Mouse (Mus musculus): ENCODE data around the gene Orc2. TPM values are rescaled to one million over a fixed set of nuclear protein-coding genes. Genes with fewer than 3 reads are reported as not detected.

Gene Orc2
- 10 to 100 TPM; 12.7 to 16.1 TPM for total RNA-seq (2021)

DNA sequence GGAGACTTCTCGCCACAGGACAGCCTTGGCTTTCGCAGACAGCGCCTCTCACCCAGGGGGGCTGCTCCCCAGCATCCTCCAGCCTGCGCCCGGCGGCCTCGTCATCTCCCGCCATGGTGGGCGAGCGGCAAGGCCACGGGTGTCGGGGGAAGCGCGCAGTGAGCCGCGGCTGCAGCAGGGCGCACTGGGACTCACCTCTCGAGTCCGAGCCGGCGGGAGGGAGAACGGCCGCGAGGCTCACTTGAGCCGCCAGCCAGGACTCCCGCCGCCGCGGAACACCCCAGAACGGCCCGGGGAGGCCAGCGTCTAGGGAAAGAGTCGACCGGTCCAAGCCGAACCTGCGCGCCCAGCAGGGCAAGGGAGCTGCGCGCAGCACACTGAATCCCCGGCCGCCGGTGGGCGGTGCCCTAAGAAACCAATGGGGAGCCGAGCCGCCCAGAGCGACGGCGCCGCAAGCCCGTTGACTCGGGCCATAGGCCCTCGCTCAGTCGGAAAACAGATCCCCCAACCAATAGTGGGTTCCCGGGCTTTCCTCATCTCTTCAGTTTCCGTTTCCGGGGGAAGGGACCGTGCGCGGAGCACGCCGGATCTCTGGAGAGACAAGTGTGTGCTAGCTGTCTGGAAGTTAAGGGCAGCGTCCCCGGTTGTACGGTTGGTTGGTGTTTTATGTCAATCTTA lies at the start of gene Orc2:
TSS of gene Orc2 (minus strand) at position 533 of the 678 bp plus-strand sequence.
- DNase-seq, result peak; percentile 93 to 94
- intact Hi-C loops (cut with DNase I), result no loop called here

DNA sequence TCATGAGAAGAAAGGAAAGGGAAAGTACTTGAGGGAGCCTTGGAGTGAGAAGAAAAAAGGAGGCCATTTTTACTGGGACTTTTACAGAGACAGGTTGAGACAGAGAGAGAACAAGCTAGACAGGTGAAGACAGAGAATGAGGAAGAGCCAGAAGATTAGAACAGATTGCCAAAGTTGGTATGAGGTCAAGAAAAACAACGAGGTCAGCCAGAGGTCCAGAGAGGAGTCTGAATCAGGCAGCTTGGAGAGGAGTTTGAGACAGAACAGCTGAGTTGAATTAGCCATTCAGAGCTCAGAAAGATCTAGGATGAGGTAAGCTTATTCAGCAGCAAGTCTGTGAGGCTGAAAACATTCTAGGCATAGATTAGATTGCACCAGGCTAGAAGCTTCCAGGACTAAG lies 36.5 kb upstream of the Orc2 start:
- DNase-seq, result no peak
- intact Hi-C loops (cut with DNase I), result no loop called here

DNA sequence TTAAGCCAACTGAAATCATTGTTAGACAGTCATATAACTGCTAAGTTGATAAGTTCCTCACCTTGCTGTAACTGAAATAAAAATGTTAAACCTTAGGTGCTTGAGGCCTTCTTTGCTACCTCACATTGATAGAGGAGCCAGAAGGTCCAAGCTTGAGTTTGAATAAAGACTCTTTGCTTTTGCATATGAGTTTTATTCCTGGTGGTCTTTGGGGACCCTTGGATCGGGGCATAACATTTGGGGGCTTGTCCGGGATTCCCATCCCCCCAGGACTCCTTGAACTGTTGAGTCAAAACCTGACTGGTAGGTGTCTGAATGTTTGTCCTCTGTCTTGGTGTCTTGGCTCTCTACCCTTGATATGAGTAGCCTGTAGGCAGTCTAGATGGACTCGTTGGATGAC lies 2.3 kb upstream of the Orc2 start:
- DNase-seq, result peak in 1 of 2 experiments; percentile 10
- intact Hi-C loops (cut with DNase I), result no loop called here

DNA sequence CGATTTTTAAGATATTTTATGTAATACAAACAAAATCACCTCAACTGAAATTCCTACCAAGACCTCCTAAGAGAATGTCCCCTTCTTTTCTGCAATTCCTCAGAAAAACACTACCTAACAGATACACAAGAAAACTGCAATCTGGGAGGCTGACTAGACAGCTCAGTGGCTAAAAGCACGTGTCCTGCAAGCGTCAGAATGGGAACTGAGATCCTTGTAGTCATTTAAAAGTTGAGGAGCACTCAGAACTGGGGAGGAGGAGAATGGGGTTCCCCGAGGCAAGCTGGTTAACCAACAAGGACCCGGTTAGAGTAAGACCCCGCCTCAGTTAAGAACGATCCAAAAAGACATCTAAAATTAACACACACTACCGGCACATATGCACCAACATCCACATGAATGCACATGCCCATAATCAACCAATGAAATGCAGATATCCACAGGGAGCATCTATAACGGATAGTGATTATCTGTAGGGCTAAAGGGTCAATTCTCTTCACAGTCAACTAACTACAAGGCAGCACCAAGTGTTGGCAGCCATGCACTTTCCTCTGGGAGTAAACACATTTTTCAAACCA lies 1.0 kb downstream of the Orc2 start:
- DNase-seq, result no peak
- intact Hi-C loops (cut with DNase I), result no loop called here

DNA sequence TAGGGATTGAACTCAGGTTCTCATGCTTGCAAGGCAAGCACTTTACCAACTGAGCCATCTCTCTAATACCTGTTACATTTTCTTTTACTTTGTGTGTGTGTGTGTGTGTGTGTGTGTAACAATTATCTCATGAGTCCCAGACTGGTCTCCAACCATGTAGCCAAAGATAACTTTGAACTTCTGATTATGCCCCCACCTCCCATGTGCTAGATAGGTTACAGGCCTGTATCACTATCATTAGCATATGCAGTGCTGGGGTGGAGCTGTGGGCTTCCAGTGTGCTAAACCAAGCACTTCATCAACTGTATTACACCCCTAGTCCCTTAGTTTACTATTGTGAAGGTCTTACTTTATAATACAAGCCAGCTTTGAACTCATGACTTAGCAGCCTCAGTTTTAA lies 1.8 kb downstream of the Orc2 start:
- intact Hi-C loops (cut with DNase I), result no loop called here

DNA sequence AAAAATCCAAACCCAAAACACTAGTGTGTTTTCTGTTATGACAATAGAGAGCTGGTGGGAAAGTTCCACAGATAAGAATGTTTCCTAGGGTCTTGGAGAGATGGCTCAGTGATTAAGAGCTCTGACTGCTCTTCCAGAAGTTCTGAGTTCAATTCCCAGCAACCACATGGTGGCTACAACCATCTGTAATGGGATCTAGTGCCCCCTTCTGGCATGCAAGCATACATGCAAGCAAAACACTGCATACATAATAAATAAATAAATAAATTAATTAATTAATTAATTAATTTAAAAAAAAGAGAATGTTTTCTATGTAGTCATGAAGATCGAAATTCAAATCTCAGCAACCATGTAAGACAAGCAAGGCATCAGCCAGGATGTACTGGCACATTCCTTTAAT lies 6.2 kb downstream of the Orc2 start:
- DNase-seq, result no peak

More for the DNA sequence above, 1.8 kb downstream of the Orc2 start:
- no peak for DNase-seq

DNA sequence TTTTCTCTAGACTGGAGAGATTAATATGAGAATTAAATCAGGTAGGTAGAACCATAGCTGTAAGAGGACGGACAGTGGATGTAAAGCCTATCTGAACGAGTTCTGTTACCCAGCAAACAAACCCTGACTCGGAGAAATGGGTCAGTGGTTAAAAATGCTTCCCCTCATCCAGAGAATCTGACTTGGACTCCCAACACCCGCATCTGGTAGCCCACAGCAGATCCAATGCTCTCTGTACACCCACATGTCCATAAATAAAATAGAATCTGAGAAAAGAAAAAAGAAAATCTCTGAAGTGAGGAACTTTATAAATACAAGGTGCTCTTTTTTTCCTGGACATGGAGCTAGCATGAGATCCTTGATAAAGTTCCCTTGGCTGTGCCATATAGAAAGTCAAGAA lies 7.2 kb downstream of the Orc2 start:
- intact Hi-C loops (cut with DNase I), result no loop called here
- DNase-seq, result no peak

More for the DNA sequence above, 6.2 kb downstream of the Orc2 start:
- intact Hi-C loops (cut with DNase I), result no loop called here

DNA sequence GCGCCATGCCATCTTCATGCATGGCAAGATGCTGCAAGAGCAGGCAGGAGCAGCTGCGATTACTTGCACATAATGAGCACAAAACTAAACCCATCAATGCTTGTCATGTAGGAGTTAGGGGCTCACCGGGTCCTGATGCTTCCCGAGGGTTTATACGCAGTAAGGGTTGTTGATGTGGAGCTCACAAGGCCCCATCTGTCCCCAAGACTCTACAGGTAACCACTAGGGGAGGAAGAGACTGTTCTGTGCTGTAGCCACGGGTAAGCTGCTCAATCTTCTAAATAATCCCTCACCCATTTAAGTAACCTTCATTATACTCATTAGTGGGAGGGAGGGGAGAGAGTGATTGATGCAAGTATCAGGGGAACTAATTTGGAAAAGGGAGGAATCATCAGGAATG lies 9.3 kb downstream of the Orc2 start:
- intact Hi-C loops (cut with DNase I), result no loop called here
- no peak for DNase-seq

DNA sequence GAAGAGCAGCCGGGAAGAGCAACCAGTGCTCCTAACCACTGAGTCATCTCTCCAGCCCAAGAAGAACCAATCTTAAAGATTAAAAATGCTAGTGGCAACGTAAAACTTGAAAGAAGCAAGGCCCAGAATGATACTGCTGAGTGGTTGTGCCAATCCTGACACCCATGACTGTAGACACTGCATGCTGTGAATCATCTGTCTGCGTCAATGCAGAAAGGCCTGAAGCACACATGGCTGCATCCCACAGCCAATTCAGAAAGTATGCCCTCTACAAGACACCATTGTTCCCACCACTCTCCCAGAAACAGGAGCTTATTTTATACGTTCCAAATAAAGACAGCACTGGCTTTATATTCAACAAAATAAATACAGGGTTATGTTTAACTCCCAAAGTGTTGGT lies 22.3 kb downstream of the Orc2 start:
- intact Hi-C loops (cut with DNase I), result no loop called here
- DNase-seq, result no peak

DNA sequence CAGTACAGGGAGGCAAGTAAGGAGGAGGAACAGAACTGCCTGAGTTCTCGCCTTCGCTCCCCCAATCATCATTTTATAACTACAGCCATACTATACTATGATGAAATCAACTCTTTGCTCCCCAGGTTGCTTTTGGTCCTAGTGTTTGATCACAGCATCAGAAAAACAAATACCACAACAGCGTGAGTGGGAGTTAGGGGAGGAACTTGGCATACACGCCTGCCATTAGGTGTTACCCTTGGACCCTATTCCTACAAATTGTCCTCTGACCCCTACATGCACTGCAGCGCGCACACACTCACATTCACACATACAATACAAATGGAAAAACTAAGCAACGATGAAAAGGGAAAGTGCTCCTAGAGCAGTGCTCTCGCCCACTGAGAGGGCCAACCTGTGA lies 29.2 kb downstream of the Orc2 start:
- intact Hi-C loops (cut with DNase I), result no loop called here
- no peak for DNase-seq

DNA sequence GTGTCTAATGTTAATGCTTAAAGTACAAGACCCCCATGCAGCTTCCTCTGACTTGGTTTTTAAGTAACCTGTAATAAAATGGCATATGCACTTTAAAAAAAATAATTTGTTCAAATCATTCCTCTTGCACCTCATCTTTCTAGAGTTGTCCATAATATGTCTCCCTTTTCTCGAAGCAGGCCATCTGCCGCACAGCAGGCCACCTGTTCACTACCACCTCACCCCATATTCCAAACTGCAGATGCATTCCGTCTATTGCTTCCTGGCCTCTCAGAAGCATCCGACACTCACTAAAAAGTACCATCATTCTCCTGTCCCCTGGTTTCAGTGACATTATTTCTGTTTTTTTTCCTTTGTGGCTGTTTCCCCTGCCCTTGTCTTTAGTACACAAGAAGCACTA lies 39.3 kb downstream of the Orc2 start:
- no peak for DNase-seq
- intact Hi-C loops (cut with DNase I), result no loop called here

DNA sequence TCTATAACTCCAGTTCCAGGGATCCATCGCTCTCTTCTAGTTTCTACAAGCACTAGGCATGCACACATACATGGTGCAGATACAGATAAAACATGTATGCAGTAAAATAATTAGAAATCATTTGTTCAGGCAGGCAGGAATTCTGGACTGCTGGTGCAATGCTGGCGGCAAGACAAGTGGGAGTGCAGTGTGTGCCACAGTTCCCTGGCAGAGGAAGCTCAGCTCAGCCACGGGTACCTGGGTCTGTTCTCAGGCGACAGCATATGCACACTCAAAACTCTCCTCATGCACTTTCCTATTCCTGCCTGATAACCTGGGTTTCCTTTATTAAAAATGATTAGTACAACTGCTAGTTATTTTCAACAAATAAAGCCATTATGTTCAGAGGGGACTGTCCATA lies 39.9 kb downstream of the Orc2 start:
- intact Hi-C loops (cut with DNase I), result no loop called here
- DNase-seq, result no peak

DNA sequence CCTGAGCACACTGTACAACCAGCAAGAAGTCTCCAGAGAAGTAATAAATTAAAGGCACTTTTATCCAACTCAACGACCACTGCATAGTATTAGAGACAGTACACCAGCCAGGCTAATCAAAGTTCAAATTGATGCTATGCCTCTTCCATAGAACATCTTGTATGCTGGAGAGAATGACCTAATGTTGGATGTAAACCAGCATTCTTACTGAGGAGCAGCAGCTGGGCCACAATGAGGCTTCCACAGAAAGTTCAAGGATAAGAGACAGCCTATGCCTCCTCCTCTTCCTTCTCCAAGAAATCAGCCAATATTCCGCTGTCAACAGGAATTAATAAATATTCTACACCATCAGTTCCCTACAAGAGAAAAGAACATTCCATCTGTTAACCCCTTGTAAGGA lies 41.0 kb downstream of the Orc2 start:
- intact Hi-C loops (cut with DNase I), result no loop called here

DNA sequence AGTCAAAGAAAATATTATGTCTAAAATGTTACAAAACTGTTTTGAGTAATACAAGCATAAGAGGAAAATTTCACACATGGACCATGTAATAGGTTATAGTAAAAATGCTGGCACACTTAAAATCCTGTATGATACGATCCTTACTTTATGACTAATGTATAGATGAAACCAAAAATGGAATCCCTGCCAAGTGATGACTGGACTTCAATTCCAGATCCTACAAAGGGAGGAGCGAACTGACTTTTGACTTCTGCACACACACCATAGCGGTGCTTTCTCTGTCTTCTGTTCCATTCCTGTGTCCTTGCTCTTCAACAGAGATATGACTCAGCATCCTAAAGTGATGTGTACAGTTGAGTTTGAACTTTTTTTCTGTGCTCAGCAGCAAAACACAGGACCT lies 44.3 kb downstream of the Orc2 start:
- intact Hi-C loops (cut with DNase I), result no loop called here

More for the DNA sequence above, 41.0 kb downstream of the Orc2 start:
- peak in 1 of 2 experiments; percentile 23 for DNase-seq

DNA sequence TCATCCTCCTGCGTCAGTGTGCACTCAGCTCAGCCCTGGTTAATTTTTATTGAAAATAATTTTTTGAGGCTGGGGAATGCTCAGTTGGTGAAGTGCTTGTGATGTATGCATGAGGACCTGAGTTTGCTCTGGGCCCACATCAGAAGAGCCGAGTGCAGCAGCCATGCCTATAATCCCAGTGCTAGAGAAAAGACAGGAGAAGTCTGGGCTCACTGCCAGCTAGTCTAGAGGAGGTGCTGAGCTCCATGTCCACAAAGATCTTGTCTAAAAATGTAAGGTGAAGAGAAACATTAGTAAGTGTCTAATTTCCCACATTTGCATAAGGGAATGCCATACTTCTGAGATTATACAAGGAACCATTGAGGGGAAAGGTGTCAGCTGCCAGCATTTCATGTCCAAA lies 46.0 kb downstream of the Orc2 start:
- DNase-seq, result peak in 1 of 2 experiments; percentile 15
- intact Hi-C loops (cut with DNase I), result no loop called here

More for the DNA sequence above, 44.3 kb downstream of the Orc2 start:
- DNase-seq, result no peak

DNA sequence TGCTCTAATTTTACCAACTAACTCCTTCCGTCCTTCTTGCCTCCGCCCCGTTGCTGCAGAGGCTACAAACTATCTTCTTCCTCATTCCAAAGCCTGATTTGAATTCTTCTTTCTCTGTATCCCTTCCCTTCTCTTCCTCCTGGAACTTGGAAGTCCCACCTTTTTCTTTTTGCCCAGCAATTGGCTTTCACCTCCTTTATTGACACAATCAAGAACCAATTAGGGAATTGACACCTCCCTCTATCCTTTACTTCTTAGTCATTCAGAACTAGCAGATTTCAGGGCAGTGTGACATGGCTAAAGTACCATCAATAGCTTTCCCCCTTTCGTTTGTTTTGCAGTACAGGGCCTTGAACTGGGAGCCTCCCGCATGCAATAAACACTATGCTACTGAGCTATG lies 46.7 kb downstream of the Orc2 start:
- intact Hi-C loops (cut with DNase I), result no loop called here
- no peak for DNase-seq

DNA sequence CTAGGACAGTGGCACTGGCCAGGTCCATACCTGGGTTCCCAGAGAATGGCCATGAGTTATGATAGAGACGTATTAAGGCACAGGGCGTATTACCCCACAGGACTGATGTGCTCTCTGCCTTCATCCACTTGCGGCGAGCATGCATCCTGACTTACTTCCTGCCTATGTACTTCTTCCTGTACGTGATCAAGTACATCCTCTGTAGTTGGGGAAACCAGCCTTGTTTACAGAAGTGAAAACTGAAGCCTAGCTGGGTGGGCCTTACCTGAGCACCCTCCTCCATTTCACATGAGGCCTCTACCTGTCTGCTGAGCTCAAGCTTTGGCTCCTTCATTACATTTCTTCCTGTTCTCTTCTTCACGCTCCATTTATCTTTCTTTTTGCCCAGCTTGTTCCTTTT lies 50.6 kb downstream of the Orc2 start:
- DNase-seq, result no peak
- intact Hi-C loops (cut with DNase I), result no loop called here

DNA sequence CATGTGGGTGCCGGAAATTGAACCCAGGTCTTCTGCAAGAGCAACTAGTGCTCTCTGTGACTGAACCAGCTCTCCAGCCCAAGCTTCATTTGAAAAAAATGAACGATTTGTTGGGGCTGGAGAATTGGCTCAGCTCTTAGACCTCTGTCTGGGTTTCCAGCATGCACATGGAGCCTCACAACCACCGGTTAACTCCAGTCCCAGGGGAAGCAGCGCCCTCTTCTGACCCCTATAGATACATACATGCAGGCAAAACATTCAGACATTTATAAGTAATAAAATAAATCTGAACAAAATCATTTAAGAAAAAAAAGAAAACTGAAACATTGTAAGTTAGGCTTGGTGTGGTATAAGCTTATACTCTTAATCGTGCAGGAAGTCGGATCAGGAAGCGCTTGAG lies 56.5 kb downstream of the Orc2 start:
- no peak for DNase-seq
- intact Hi-C loops (cut with DNase I), result no loop called here

DNA sequence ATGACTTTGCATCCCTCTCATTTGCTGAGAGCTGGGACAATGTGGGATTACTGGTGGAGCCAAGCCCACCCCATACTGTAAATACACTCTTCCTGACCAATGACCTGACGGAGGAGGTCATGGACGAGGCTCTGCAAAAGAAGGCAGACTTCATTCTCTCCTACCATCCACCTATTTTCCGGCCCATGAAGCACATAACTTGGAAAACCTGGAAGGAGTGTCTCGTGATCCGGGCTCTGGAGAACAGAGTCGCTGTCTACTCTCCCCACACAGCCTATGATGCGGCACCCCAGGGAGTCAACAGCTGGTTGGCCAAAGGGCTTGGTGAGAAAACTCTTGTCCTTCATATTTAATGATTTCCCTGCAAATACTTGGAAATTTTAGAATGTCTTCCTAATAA lies 57.1 kb downstream of the Orc2 start:
- intact Hi-C loops (cut with DNase I), result no loop called here
- no peak for DNase-seq

DNA sequence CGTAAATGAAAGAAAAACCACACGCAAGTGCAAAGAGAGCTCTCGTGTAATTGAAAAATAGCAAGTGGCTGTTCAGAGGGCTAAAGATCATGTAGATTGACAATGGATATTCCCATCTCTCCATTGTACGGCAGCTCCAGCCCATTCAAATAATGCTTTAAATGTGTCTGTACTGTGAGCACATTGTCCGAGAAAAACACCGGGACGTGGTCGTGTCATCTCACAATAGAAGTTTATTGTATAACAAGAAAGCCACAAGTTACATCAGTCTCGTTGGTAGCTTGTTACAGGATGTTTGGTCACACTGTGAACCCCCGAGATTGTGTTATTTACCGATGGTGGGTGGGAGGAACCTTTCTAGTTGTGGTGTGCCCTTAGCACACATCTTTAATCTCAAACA lies 59.0 kb downstream of the Orc2 start:
- no peak for DNase-seq
- intact Hi-C loops (cut with DNase I), result no loop called here

DNA sequence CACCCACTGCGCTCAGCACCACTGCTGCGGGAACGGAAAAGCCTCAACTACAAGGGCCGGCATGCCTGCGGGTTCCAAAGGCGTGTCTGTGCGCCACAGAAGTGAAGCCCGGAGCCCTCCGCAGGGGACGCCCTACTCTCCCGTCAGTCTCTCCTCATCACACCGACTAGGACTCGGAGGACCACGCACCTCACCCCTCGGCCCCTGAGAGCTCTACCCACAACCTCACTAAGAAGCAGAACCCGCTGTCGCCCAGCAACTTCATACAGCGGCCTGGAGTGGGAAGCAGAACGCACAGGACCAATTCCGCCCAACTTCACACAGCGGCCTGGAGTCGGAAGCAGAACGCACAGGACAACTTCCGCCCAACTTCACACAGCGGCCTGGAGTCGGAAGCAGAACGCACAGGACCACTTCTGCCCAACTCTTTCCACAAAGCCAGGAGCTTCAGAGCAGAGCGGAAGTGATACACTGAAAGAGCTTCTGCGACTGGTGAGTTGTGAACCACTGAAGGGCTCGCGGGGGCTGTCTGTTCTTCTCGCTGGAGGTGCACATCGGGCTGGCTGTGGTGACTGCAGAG lies 59.7 kb downstream of the Orc2 start, which contains the start of the genes Nif3l1 and Ppil3:
TSS of gene Nif3l1 (plus strand) at position 9 of the 580 bp plus-strand sequence.
TSS of gene Ppil3 (minus strand) at position 344 of the 580 bp plus-strand sequence.
- DNase-seq, result peak; percentile 91 to 92
- intact Hi-C loops (cut with DNase I), result no loop called here

DNA sequence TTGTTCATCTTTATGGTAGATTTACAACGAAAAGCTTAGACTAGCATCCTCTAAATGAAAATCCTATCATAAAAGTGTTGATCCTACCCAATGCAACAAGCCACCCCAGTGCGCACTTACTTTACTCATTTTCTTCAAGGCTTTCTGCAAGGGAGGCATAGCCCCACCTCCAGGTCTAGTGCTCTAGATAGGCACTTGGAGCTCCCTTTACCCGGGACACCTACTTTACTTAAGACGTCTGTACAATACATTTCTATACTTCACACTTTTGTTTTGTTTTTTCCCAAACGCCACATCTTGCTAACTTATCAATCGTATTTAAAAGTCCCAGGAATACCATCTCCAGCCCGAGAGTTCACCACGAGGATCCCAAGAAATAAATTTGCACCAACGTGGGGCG lies 60.2 kb downstream of the Orc2 start:
- intact Hi-C loops (cut with DNase I), result no loop called here
- DNase-seq, result no peak

All from heart, postnatal 10 days (tissue).